Mouse (Mus musculus): ENCODE measurements around the gene Rras2.
A peak's percentile ranks its signal among the peaks of the same experiment; 100 is the strongest.

GRCm38 (mm10) chr7:114117444-114117905 lies at the start of gene Rras2:
- no peak for TF ChIP-seq CTCF (IDR thresholded peaks at IDR 0.05; ENCODE audit: insufficient read depth, low read depth, low read length)
- peak; percentile 92 for TF ChIP-seq POLR2A (IDR thresholded peaks at IDR 0.05; ENCODE audit: insufficient read depth, low read depth, low read length)

Measured in olfactory bulb, adult 2 months (tissue).